Mouse (Mus musculus) bone marrow macrophage, adult 2 months (primary cell): ENCODE measurements around the gene Plvap.

Experiments used
- CTCF ChIP-seq: IDR thresholded peaks from 2 replicates; pipeline ENCODE4 v1.5.1; 2012; ENCODE audit warnings: low read depth, mild to moderate bottlenecking, low read length, moderate library complexity
- POLR2A ChIP-seq: IDR thresholded peaks from 2 replicates; pipeline ENCODE4 v1.6.1; 2012; ENCODE audit warnings: mild to moderate bottlenecking, low read depth, low read length, borderline replicate concordance

DNA sequence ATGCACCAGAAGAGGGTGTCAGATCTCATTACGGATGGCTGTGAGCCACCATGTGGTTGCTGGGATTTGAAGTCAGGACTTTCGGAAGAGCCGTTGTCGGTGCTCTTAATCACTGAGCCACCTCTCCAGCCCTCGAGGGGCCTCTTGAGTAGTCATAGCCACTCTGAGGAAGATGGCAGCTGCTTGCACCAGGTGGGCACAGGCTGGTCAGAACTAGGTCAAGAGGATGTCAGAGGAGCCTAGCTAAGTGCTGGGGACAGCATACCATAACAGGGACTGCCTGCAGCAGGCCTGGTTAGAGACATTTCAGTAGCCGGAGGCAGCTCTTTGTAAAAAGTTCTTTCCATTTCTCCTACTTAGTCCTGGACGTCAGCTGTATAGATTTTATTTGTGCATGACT lies 39.2 kb upstream of the Plvap start:
- TF ChIP-seq CTCF, result no peak
- TF ChIP-seq POLR2A, result no peak
